Mouse (Mus musculus): ENCODE measurements around the gene Tm4sf5.
"Not testable (repeated sequence)": the region's sequence is repeated elsewhere in the genome, so short reads cannot be mapped to it uniquely, and the experiment has no call there.

Gene Tm4sf5

GRCm38 (mm10) chr11:70509753-70510564 lies 4.9 kb downstream of the Tm4sf5 start:
- DNase-seq (ENCODE audit: low spot score), result peak; percentile 18

- DNase-seq (ENCODE audit: low spot score), result no peak
These were observed 6.2 kb downstream of the Tm4sf5 start for GRCm38 (mm10) chr11:70511242-70511641.

GRCm38 (mm10) chr11:70511825-70512224 lies 6.8 kb downstream of the Tm4sf5 start:
- no peak for DNase-seq (ENCODE audit: low spot score)

GRCm38 (mm10) chr11:70512709-70513342 lies 7.8 kb downstream of the Tm4sf5 start:
- DNase-seq (ENCODE audit: low spot score), result no peak

- DNase-seq (ENCODE audit: low spot score), result no peak
These were observed 8.5 kb downstream of the Tm4sf5 start for GRCm38 (mm10) chr11:70513520-70513919.

- DNase-seq (ENCODE audit: low spot score), result no peak
These were observed 9.2 kb downstream of the Tm4sf5 start, which contains the start of gene Vmo1 for GRCm38 (mm10) chr11:70514288-70514687. Gene Vmo1 (minus strand): TSS chr11:70514616.

GRCm38 (mm10) chr11:70516352-70516751 lies 11.3 kb downstream of the Tm4sf5 start:
- DNase-seq (ENCODE audit: low spot score), result no peak

- DNase-seq (ENCODE audit: low spot score), result no peak
These were observed 13.4 kb downstream of the Tm4sf5 start for GRCm38 (mm10) chr11:70518436-70518835.

- DNase-seq (ENCODE audit: low spot score), result no peak
These were observed 13.9 kb downstream of the Tm4sf5 start, which contains the start of gene Gltpd2 for GRCm38 (mm10) chr11:70518923-70519322. Gene Gltpd2 (plus strand): TSS chr11:70519196.

GRCm38 (mm10) chr11:70520178-70520769 lies 15.2 kb downstream of the Tm4sf5 start:
- DNase-seq (ENCODE audit: low spot score), result peak; percentile 16

- DNase-seq (ENCODE audit: low spot score), result not testable (repeated sequence)
These were observed 18.4 kb downstream of the Tm4sf5 start for GRCm38 (mm10) chr11:70523306-70523989.

GRCm38 (mm10) chr11:70524782-70525181 lies 19.7 kb downstream of the Tm4sf5 start:
- DNase-seq (ENCODE audit: low spot score), result no peak

- peak; percentile 77 for DNase-seq (ENCODE audit: low spot score)
These were observed 20.2 kb downstream of the Tm4sf5 start, which contains the start of gene Psmb6 for GRCm38 (mm10) chr11:70525184-70525678. Gene Psmb6 (plus strand): TSS chr11:70525367.

GRCm38 (mm10) chr11:70525726-70526125 lies 20.7 kb downstream of the Tm4sf5 start:
- DNase-seq (ENCODE audit: low spot score), result no peak

- no peak for DNase-seq (ENCODE audit: low spot score)
These were observed 21.2 kb downstream of the Tm4sf5 start for GRCm38 (mm10) chr11:70526211-70526610.

GRCm38 (mm10) chr11:70528610-70529009 lies 23.6 kb downstream of the Tm4sf5 start:
- no peak for DNase-seq (ENCODE audit: low spot score)

- not testable (repeated sequence) for DNase-seq (ENCODE audit: low spot score)
These were observed 26.0 kb downstream of the Tm4sf5 start for GRCm38 (mm10) chr11:70531065-70531464.

- DNase-seq (ENCODE audit: low spot score), result no peak
These were observed 27.8 kb downstream of the Tm4sf5 start, which contains the start of gene Gm40193 for GRCm38 (mm10) chr11:70532839-70533238. Gene Gm40193 (minus strand): TSS chr11:70532939.

GRCm38 (mm10) chr11:70539423-70539822 lies 34.4 kb downstream of the Tm4sf5 start:
- DNase-seq (ENCODE audit: low spot score), result no peak

GRCm38 (mm10) chr11:70539877-70540587 lies 35.0 kb downstream of the Tm4sf5 start, which contains the start of gene Pld2:
Gene Pld2 (plus strand): TSS chr11:70540064.
- peak; percentile 78 for DNase-seq (ENCODE audit: low spot score)

- no peak for DNase-seq (ENCODE audit: low spot score)
These were observed 35.9 kb downstream of the Tm4sf5 start for GRCm38 (mm10) chr11:70540928-70541327.
